Mouse (Mus musculus) layer of hippocampus, postnatal 10 days (tissue): ENCODE measurements around the gene Lrrc15. TPM values are rescaled to one million over a fixed set of nuclear protein-coding genes. Genes with fewer than 3 reads are reported as not detected.
A peak's percentile ranks its signal among the peaks of the same experiment; 100 is the strongest.

ENCODE experiments used
- DNase-seq, 2 experiments: peaks; one replicate each; pipeline ENCODE4 v3.0.0; 2021; ENCODE audit warnings: low spot score in 2 of 2
- long read RNA-seq: library from polyadenylated mRNA; stranded (forward); transcript quantifications from one replicate; pipeline ENCODE4 v2.0.0, GENCODE M21; 2023
- total RNA-seq, 2 experiments: library from RNA; stranded (reverse); gene quantifications; 2 replicates each; pipeline ENCODE4 v1.2.3; 2021

Lrrc15 gene
- under 1 TPM; 0.13 to 0.16 TPM for total RNA-seq
- long read RNA-seq = 0 reads

DNA sequence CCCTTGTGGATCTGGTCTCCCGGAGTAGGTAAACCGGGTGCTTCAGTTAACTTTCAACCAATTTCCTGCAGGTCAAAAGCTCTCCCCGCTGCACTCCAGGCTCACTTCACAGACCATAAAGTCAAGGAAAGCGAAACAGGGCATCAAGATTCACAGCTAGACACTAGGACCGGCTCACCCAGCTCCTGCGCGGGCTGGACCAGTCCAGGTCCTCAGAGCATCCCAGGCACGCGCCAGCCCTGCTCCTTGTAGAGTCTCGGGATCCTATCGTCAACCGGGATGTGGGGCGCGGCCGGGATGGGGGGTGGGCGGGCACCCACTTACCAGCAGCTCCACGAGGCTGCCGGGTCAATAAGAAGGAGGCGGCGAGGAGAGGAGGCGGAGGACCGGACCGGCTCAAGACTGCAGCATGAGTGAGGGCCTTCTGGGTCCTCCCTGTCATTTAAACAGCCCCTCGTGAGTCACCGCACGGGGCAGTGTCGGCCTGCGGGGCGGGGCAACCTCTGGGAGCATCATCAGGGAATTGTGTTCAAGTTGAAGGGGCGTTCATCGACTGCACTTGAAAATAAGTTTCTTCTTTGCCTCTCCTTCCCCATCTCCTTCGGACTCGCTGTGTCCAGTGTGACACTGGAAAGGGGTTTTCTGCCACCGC, at the start of gene Lrrc15:
Gene Lrrc15, minus strand, starts transcription at position 413 of the 652 bp plus-strand sequence.
- DNase-seq = no peak

DNA sequence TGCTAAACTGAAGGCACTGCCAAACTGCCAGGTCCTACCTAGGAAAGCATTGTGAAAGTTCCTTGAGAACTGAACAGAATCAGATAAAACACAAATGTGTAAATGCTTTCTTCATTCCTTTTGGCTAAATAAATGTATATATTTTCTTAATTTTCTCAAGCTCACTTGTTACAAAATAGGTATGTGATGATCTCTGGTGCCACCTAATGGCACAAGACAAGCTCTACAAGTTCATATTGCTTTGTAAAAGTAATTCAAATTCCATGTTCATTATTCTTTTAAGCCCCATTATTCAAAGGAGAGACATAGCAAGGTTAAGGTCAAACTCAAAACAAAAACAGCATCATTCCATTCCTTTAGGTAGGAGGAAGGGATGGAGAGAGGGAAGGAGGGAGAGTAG, 31.2 kb upstream of the Lrrc15 start:
- no peak for DNase-seq

DNA sequence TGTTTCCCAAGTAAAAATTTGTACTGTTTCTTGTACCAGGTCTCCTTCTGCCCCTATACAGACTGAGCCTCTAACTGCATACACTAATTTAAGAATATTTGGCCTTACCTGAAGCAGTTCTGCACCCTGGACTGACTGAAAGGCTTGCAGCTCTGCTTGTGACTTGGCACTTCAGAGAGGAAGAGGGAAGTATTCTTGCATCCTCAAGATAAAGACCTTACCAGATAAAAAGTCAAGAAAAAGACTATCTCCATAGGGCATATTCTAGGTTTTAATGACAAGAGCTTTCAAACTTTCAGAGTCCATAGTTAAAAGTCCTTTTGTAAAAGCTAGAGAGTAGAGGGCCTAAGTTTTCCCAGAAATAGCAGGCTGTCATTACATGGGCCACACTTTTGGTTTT, 27.6 kb upstream of the Lrrc15 start, which contains the start of gene Gp5:
Gene Gp5, minus strand, starts transcription at position 133 of the 400 bp plus-strand sequence.
- DNase-seq = no peak

DNA sequence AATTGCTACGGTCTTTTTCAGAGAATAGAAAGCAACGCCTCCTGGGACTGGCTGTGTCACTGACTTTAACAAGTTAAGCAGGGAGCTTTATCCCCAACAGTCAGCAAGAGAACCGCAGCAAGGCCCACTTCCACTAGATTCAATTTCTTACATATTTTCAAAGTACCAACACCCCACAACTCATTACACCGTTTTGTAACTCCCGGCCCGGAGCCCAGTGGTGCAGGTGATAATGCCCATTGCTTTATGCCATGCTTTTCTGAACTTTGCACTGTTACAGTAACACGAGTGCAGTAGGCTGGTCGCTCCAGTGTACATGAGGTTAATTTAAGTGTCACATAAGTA, 27.1 kb upstream of the Lrrc15 start:
- no peak for DNase-seq

DNA sequence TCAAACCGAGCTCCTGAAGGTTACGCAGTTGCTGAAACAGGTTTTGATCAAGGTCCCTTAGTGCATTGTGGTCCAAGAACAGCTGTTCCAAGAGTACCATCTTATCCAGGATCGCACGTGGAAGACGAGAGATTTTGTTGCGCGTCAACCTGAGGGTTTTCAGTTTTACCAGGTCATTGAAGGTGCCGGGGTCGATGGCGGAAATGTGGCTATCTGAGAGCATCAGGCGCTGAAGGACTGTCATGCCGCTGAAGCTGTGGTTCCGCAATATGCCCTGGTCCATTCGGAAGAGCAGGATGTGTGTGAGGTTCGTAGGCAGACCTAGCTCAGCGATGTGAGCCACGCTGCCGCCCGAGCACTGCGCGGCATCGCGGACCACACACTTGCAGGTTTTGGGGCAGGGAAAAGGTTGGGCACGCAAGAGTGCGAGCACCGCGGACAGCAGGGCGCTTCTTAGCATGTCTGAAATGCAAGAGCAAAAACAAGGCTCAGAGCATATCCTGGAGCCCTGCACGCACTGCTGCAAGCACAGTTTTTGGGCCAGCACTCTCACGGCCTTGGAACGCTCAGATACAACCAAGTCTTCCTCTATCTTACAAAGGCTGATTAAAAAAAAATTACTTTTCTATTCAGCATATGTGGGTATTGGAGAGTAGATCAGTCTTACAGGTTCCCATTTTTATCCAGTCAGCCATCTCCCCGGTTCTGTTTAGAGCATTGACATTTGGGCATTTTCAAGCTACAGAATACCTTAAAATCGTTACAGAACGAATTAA, 26.5 kb upstream of the Lrrc15 start:
- DNase-seq = peak in 1 of 2 experiments; percentile 31

DNA sequence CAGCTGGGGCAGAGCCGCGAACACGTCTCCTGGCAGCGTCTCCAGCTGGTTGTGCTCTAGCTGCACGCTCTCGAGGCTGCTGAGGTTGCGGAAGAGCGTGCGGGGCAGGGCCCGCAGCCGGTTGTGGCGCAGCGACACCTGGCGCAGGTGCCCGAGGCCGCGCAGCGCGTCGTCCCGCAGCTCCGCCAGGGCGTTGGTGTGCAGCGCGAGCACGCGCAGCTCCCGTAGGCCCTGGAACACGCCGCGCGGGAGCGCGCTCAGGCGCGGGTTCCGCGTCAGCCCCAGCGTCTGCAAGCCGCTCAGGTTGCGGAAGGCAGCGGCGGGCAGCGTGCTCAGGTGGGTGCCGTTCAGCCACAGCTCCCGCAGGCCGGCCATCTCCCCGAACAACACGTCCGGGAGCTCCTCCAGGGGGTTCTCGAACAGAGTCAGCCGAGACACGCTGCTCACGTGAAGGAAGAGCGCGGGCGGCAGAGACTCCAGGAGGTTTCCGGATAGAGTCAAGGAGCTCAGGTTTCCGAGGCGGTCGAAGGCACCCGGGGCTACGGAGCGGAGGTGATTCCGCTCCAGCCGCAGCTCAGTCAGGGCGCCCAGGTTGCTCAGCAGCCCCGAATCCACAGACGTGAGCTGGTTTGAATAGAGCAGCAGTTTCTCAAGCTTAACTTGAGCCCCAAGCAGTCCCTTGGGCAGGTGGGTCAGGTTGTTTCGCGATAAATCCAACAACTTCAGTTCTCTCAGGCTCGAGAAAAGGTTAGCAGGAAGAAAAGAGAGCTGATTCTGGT, 25.7 kb upstream of the Lrrc15 start:
- peak; percentile 41 to 65 for DNase-seq

DNA sequence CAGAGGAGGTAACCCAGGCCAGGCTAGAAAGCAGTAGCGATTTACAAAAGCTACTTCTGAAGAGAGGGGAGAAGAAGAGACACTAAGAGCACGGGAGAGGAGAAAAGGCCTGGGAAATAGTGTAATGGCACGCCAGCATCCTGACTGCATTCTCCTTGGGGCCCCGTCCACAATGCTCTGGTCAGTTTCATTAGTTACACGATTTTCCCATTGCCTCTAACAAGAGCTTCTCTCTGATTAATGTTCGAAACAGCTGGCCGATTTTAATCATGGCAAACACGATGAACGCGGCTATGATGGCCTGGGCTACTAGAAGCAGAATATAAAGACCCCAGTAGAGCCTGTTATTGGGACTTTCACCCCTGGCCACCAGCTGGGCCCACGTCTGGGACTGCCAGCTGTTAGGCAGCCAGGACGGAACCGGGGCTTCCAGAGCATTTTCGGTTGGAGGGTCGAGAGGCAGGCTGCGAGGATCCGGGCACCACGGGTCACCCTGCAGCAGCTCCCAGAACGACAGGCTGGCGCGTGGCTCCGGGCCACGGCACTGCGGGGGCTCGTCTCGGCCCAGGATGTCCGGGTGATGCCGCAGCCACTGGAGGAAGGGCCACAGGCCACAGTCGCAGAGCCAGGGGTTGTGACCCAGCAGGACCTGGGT, 25.0 kb upstream of the Lrrc15 start:
- peak; percentile 24 to 33 for DNase-seq

DNA sequence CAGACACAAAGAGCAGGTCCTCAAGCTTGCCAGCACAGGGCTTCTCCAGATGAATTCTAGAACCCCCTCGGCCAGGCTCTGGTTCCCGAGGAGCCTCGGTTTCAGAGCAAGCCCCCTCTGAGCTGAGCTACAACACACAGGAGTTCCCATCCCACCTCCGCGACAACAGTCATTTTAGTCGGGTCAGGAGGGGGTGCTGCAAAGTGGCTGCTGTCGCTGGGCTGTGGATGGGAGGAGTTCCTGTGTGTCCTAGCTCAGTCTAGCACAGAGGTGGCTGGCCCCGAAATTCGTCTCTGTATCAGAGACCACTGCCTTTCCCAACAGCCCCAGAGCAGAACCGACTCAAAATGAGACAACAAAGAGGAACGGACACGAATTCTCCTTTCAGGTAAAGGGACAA, 24.2 kb upstream of the Lrrc15 start:
- DNase-seq = no peak

DNA sequence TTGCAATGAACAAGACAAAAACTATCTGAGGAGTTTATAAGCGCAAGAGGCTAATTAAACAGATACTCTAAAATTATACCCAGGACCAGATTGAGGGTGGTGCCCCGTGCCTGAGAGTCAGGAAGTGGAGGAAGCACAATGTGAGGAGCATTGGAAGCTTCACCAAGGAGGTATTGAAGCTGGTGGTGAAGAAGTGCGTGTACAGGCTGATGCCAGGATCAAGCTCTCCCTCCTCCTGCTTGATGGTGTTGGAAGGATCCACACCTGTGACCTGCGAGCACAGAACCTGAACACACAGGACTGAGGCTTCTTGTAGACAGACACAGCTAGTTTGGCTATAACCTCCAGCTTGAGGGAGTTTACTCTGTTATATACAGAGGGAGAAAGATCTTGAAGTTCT, 23.0 kb upstream of the Lrrc15 start:
- DNase-seq = no peak

DNA sequence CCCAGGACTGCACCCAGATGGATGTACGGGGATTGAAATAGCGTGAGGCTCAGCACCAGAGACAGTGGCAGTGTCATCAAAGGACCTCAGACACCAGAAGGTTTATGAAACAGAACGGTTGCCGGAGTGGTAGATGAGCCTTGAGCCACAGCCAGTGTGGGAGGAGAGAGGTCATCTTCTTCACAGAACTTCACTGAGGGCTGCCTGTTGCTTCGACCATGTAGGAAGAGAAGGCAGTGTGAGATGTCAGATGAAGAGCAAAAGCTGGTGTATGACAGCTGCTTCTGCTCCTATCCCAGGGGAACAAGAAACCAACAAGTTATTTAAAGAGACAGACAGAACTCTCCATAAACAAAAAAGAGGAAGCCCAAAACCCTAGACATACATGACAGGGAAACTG, 21.2 kb upstream of the Lrrc15 start:
- no peak for DNase-seq

DNA sequence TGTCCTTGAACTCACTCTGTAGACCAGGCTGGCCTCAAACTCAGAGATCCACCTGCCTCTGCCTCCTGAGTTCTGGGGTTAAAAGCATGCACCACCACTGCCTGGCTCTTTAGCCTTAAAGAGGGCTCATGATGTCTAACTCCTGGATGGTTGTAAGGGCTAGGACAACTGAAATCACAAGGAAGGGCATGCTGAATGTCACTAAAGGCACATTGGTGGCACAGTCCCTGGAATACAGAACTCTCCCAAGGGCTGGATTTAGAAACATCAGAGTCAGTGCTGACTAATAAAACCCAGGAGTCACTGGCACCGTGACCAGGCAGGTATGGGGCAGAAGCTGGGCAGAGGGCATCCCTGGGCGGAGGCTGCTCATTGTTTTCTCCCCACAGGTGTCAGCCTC, 20.4 kb upstream of the Lrrc15 start:
- no peak for DNase-seq

DNA sequence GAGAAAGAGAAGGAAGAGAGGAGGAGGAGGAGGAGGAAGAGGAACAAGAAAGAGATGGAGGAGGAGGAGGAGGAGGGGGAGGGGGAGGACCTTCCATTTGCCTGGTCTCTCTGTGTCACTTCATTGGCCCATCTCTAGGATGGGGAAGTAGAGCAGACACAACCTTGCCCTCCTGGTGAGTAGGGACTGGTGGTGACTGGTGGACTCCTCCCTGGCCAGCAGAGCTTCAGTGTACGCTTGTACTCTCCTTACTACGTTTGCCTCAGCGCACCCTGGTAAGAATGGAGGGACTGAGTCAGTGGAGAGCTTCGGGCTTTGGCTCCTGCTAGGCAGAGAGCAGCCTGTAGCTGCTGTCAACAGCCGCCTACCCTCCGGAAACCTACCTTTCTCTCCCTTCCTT, 19.6 kb upstream of the Lrrc15 start:
- no peak for DNase-seq

DNA sequence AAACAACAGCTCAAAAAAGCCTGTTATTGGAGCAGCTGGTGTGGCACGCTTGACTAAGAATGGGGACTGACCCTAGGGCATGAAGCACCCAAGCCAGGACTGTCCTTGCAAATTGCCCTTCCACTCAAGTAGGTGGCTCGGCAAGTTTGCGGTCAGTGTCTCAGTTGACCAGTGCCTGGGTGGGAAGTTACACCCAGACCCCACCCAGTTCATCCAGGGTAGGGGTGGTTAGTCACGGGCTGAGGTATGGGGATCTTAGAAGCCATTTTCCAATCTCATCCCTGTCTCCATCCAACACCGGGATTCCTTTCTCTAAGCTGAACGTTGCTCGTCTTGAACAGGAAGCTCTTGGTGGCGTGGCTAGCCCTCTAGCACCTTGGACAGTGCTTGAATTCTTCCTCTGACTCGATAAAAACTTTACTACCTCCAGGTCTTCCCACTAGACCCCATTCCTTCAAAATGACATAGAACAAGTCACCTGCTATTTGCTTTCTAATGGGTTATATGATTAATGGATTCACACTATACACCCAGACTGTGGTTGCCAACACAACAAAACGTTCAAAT, 16.7 kb upstream of the Lrrc15 start:
- DNase-seq = no peak

DNA sequence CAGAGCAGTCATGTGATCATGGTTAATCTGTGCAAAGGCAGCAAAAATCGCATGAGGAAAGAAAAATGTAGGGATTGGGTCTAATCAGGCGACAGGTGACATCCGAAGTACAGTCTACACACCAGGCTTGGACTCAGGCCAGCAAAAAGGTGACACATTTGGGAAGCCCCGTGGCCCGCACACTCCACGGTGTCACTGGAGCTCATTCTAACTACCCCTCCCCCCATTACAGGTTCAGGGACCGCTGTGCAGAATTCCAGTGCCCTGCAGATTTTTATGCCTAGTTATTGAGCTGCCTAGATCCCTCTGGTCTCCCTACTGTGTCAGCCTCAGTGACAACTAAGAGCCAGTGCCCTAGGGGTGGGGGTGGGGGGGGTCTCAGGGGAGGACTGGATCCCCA, 14.4 kb upstream of the Lrrc15 start:
- no peak for DNase-seq

DNA sequence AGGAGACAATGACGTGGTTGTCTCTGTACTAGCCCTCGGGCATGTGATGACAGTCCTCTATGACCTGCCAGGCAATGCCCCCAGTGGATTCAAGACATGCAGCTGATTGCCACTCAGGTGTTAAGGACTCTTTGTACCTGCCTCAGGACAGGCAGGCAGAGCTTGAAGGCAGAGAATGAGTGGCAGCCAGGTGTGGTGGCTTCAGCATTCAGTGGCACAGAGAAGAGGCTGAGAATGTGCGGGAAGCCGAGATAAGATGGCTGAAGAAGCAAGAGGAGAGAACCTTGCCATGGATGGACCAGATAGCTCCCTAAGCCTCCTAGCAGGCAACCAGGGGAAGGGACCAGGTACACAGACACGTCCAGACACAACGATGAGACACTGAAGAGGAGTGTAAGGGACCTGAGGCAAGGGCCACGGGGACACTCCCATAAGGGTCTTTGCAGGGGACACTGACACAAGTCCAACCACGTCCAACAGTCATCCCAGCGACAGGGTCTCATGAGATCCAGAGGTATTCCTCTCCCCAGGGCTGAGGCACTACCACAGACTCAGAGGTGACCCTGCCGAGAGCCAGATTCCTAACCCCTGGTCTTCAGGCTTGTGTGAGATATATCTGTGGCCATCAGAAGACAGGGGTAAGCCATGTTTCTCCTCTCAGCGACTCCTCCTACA, 13.7 kb upstream of the Lrrc15 start:
- DNase-seq = no peak

DNA sequence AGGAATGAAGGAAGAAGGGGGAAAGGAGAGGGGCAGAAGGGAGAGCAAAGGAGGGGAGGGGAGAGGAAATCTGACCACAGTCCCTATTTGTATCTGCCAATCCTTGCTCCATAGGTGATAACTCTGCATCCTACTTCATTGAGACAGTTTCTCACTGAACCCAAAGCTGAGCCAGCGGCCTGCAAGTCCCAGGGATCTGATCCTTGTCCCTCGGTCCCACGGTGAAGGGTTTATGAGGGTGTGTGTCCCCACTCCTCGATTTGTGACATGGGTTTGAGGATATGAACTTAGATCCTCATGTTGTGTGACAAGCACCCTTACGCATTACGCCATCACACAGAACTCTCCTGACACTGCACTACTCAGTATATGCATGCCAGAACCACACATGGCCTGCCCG, 12.1 kb upstream of the Lrrc15 start:
- DNase-seq = no peak

DNA sequence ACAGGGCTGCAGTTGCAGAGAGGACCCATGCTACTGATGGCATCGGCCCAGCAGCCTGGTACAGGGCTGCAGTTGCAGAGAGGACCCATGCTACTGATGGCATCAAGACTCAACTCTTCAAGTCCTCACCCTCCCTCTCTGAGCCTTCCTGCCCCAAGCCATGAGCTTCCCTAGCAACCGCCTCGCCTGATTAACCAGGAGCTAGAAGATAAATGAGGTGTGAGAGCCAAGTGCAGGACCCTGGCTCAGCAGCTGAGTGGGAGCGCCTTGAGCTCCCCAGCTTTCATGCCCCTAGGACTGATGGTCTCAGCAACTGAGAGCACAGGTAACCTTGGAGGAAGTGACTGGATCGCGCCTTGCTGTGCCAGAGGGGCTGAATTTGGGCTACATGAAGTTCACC, 7.4 kb upstream of the Lrrc15 start:
- no peak for DNase-seq

DNA sequence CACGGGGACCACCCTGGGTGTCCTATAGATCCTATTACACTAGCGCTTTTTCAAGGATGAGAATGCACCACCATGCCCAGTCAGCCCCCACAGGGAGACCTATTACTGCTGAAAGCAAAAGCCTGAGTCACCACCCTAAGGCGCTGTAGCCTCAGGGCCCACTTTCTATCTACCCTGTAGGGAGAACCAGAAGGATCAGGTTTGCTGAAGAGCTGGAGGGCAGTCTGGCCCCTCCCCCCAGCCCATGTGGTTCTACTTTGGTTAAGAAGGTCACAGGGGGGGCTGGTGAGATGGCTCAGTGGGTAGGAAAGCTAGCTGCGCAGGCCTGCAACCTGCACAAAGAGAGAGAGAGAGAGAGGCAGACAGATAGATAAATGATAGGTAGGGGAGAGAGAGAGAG, 2.6 kb upstream of the Lrrc15 start:
- no peak for DNase-seq

DNA sequence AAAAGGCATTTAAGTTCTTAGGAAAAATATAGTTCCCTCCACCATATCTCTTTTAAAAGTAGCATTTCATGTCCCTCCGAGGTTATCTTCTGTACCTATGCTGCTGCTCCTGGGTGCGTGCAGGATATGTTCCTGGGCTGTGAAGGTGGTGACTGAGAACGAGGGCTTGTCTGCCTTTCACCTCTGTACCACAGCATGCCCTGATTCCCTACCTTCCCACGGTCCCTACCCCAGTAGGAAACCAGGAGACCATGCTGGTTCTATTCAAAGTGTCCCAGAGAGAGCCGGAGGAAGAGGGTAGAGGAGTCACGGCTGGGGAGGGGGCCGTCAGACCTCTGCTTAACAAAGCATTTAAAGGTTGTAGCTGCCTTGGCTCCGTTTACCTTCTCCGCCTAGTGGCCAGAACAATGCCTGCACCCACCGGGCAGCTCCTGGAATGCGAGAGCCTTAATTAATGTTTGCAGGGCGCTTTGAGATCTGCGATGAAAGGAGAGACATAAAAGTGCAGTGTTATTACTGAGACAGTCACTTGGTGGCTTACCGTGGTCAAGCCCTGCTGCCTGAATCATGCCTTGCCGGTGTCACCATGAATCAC, 784 bp upstream of the Lrrc15 start:
- DNase-seq = peak; percentile 35 to 39

DNA sequence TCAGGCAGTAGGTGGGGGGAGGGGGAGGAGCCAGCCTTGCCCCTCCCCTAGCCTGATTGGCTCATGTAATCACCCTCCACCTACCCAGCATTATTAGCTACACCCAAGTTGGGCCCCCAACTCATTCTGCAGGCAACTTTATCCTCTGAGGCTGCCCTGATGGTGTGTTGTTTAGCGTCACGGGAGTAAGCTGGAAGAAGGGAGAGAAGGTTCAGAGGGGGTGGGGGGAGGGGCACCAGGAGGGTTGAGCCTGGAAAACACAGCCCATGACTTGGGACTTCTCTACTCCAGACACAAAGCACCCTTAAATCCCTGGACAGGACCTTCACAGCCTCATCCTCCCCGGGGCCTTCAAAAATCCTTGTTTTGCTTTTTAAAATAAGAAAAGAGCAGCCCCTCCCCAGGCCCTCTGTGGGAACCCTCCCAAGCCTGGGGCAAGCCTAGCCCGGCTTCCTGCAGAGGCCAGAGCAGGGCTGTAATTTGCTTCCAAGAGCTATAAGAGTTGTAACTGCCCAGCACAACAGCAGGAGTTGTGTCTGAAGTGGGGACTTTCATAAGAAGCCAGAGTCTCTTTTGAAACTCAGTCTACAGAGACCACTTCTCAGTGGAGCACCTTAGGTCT, 2.3 kb downstream of the Lrrc15 start:
- DNase-seq = no peak
